Mouse (Mus musculus) spleen, postnatal 14 days (tissue): ENCODE data around the gene Mdk.

ENCODE experiments used
- DNase-seq, 2 experiments: peaks; one replicate each; pipeline ENCODE4 v3.0.0; 2021 to 2022; ENCODE audit warnings: low spot score in 2 of 2

Mdk gene

GRCm38 (mm10) chr2:91932737-91933350 lies 747 bp upstream of the Mdk start:
- no peak for DNase-seq

- DNase-seq = no peak
Measured at GRCm38 (mm10) chr2:91931328-91932159, 553 bp downstream of the Mdk start.

GRCm38 (mm10) chr2:91930761-91931291 lies 1.3 kb downstream of the Mdk start:
- no peak for DNase-seq

GRCm38 (mm10) chr2:91929936-91930335 lies 2.2 kb downstream of the Mdk start:
- DNase-seq = no peak

- DNase-seq = no peak
Measured at GRCm38 (mm10) chr2:91929455-91929854, 2.6 kb downstream of the Mdk start.

GRCm38 (mm10) chr2:91928534-91929350 lies 3.4 kb downstream of the Mdk start:
- DNase-seq = no peak

GRCm38 (mm10) chr2:91927826-91928533 lies 4.1 kb downstream of the Mdk start:
- peak; percentile 55 to 76 for DNase-seq

- DNase-seq = no peak
Measured at GRCm38 (mm10) chr2:91926949-91927348, 5.1 kb downstream of the Mdk start, which contains the start of gene Chrm4. Gene Chrm4, plus strand, starts transcription at chr2:91927249.

- DNase-seq = no peak
Measured at GRCm38 (mm10) chr2:91925442-91925841, 6.7 kb downstream of the Mdk start.

GRCm38 (mm10) chr2:91924726-91925125 lies 7.4 kb downstream of the Mdk start:
- no peak for DNase-seq

- peak in 1 of 2 experiments; percentile 54 for DNase-seq
Measured at GRCm38 (mm10) chr2:91923415-91924337, 8.4 kb downstream of the Mdk start.

- no peak for DNase-seq
Measured at GRCm38 (mm10) chr2:91922586-91923414, 9.3 kb downstream of the Mdk start.

- no peak for DNase-seq
Measured at GRCm38 (mm10) chr2:91921790-91922570, 10.1 kb downstream of the Mdk start.

- DNase-seq = peak in 1 of 2 experiments; percentile 46
Measured at GRCm38 (mm10) chr2:91921181-91921789, 10.8 kb downstream of the Mdk start.

GRCm38 (mm10) chr2:91920130-91920529 lies 12.0 kb downstream of the Mdk start:
- DNase-seq = no peak

GRCm38 (mm10) chr2:91917096-91917495 lies 15.0 kb downstream of the Mdk start:
- no peak for DNase-seq

GRCm38 (mm10) chr2:91916346-91916977 lies 15.6 kb downstream of the Mdk start:
- no peak for DNase-seq
